Comparison of ENCODE assay signal across 15 mouse cellular contexts in genomic region chr16:34079511-34079910, GRCm38 (mm10).
A peak's percentile ranks its signal among the peaks of the same experiment; 100 is the strongest.
DNase-seq lines count a peak whose midpoint lies in the region; ATAC-seq and TF ChIP-seq lines count a peak whose summit lies in the region.
"Had no signal": no experiment of that assay in that cellular context is flagged by ENCODE, and none has a peak within 500 bp of the region (broad histone marks: within the 10 kb centered on the region; RNA-seq: fewer than 3 reads in every experiment).

No protein-coding gene starts in this region.

- peak; percentile 42 to 54 for DNase-seq in heart, adult 18-20 months
- no peak for DNase-seq in heart, adult 8-10 months (ENCODE audit: low spot score)
- no peak for DNase-seq in heart, embryonic 10.5 days (ENCODE audit: low spot score)
- DNase-seq in urinary bladder, postnatal 36 days (ENCODE audit: low spot score in 2 of 2), result no peak
- no peak for DNase-seq in frontal cortex, postnatal 10 days (ENCODE audit: low spot score in 2 of 2)
- DNase-seq: cerebellum, adult 9-10 months; embryo, embryonic 11 days; right cerebral cortex, postnatal 4 days; thymus, postnatal 36 days had no signal

- no peak overlapping the region for H3K4me3 ChIP-seq in cortical plate, adult 2 months (ENCODE audit: insufficient read depth, low read length)
- no peak overlapping the region for H3K4me3 ChIP-seq in heart, embryonic 10.5 days
- no peak overlapping the region for H3K4me3 ChIP-seq in intestine, embryonic 15.5 days (replicated peaks)
- H3K4me3 ChIP-seq: hindbrain, embryonic 15.5 days; kidney, embryonic 15.5 days; midbrain, embryonic 12.5 days had no signal

- no peak overlapping the region for H3K4me2 ChIP-seq in intestine, embryonic 15.5 days (replicated peaks)
- H3K4me2 ChIP-seq: hindbrain, embryonic 15.5 days; kidney, embryonic 15.5 days; midbrain, embryonic 12.5 days had no signal

- H3K4me1 ChIP-seq in cortical plate, adult 2 months (ENCODE audit: control insufficient read depth, insufficient read depth, low read length), result peaks cover 18% of the 10 kb centered on the region
- peaks cover 80% of the 10 kb centered on the region for H3K4me1 ChIP-seq in heart, embryonic 10.5 days
- peaks cover 18% of the 10 kb centered on the region for H3K4me1 ChIP-seq in intestine, embryonic 15.5 days (replicated peaks)

- H3K36me3 ChIP-seq in heart, embryonic 10.5 days, result no peaks in the 10 kb centered on the region
- H3K36me3 ChIP-seq in intestine, embryonic 15.5 days, result no peaks in the 10 kb centered on the region
- H3K36me3 ChIP-seq: hindbrain, embryonic 15.5 days; kidney, embryonic 15.5 days; midbrain, embryonic 12.5 days had no signal

- no peaks in the 10 kb centered on the region for H3K27me3 ChIP-seq in heart, embryonic 10.5 days (ENCODE audit: insufficient read depth, poor library complexity, severe bottlenecking)
- H3K27me3 ChIP-seq in intestine, embryonic 15.5 days (replicated peaks), result no peaks in the 10 kb centered on the region
- H3K27me3 ChIP-seq: hindbrain, embryonic 15.5 days; kidney, embryonic 15.5 days; midbrain, embryonic 12.5 days had no signal

- no peak for TF ChIP-seq POLR2A in cortical plate, adult 2 months (IDR thresholded peaks at IDR 0.05; ENCODE audit: extremely low read depth, insufficient read depth, low read length)

- H3K9me3 ChIP-seq in heart, embryonic 10.5 days, result no peaks in the 10 kb centered on the region
- H3K9me3 ChIP-seq in intestine, embryonic 15.5 days, result no peaks in the 10 kb centered on the region
- H3K9me3 ChIP-seq: hindbrain, embryonic 15.5 days; kidney, embryonic 15.5 days; midbrain, embryonic 12.5 days had no signal

- H3K27ac ChIP-seq in cortical plate, adult 2 months (ENCODE audit: insufficient read depth, low read length), result peak overlapping the region; percentile 64
- peak overlapping the region; percentile 70 for H3K27ac ChIP-seq in heart, embryonic 10.5 days
- peak overlapping the region; percentile 10; the same call in 1 of the 2 replicates for H3K27ac ChIP-seq in intestine, embryonic 15.5 days
- H3K27ac ChIP-seq: hindbrain, embryonic 15.5 days; kidney, embryonic 15.5 days; midbrain, embryonic 12.5 days had no signal

- H3K9ac ChIP-seq in intestine, embryonic 15.5 days, result no peak overlapping the region
- H3K9ac ChIP-seq: hindbrain, embryonic 15.5 days; kidney, embryonic 15.5 days; midbrain, embryonic 12.5 days had no signal

- 36% methylated on average over 4 of the region's 4 CpGs for WGBS in heart, embryonic 10.5 days
- 53% methylated on average over 4 of the region's 4 CpGs for WGBS in intestine, embryonic 15.5 days

- no peak for TF ChIP-seq CTCF in cortical plate, adult 2 months (IDR thresholded peaks at IDR 0.05; ENCODE audit: extremely low read depth, insufficient read depth, low read length)

- no peak for ATAC-seq in intestine, embryonic 15.5 days
- ATAC-seq in erythroid progenitor cell, adult 5-6 weeks (replicated peaks; ENCODE audit: low FRiP score, poor library complexity, severe bottlenecking), result no peak

Comparison
In these comparisons a context has a peak if more than half of its experiments do, and no peak if none do; other contexts are left out.
1. DNase-seq: peak in heart, adult 18-20 months (2 of 2); none in heart, adult 8-10 months (single experiment), heart, embryonic 10.5 days (single experiment), urinary bladder, postnatal 36 days (0 of 2) and frontal cortex, postnatal 10 days (0 of 2).
2. H3K27ac ChIP-seq: peak in every context shown above with its lines; median percentile 70 in heart, embryonic 10.5 days; 64 in cortical plate, adult 2 months; 10 in intestine, embryonic 15.5 days.